Mouse (Mus musculus) intestine, embryonic 16.5 days (tissue): ENCODE measurements at regions not wholly inside any gene's neighbourhood (a gene's known extent, or its start where the extent isn't known, plus 50 kb on each side); places are given as distances from the start of the nearest gene placed in this dataset.

Experiments used
- ATAC-seq: fragments of 200-750 bp; cut with Nextera tagmentation; 2 replicates; pipeline ENCODE4 v1.8.0; 2017; ENCODE audit warnings: moderate TSS enrichment, moderate library complexity
- H3K27ac ChIP-seq: fragments of 300-500 bp; sonication (generic); 2 replicates; pipeline ENCODE4 v1.5.1; 2014; ENCODE audit warnings: mild to moderate bottlenecking, low read length
- H3K27me3 ChIP-seq: fragments of 300-500 bp; sonication (generic); replicated peaks from 2 replicates; pipeline ENCODE4 v1.6.1; 2014; ENCODE audit warnings: low read length, control low read depth, mixed read lengths; ENCODE audit not compliant: control insufficient read depth, insufficient read depth
- H3K36me3 ChIP-seq: fragments of 300-500 bp; sonication (generic); 2 replicates; pipeline ENCODE4 v1.6.1; 2014; ENCODE audit warnings: low read length, control low read depth; ENCODE audit not compliant: control insufficient read depth, insufficient read depth
- H3K4me1 ChIP-seq: fragments of 300-500 bp; sonication (generic); 2 replicates; pipeline ENCODE4 v1.6.1; 2014; ENCODE audit warnings: low read length, control low read depth, mixed read lengths; ENCODE audit not compliant: control insufficient read depth, insufficient read depth
- H3K4me2 ChIP-seq: fragments of 300-500 bp; sonication (generic); 2 replicates; pipeline ENCODE4 v1.6.1; 2014; ENCODE audit warnings: low read depth, low read length, control low read depth
- H3K4me3 ChIP-seq: fragments of 300-500 bp; sonication (generic); 2 replicates; pipeline ENCODE4 v1.5.1; 2014; ENCODE audit warnings: mild to moderate bottlenecking, low read length
- H3K9ac ChIP-seq: fragments of 300-500 bp; sonication (generic); 2 replicates; pipeline ENCODE4 v1.6.1; 2014; ENCODE audit warnings: low read depth, low read length
- H3K9me3 ChIP-seq: fragments of 300-500 bp; sonication (generic); 2 replicates; pipeline ENCODE4 v1.6.1; 2016; ENCODE audit warnings: low read length, control low read depth; ENCODE audit not compliant: control insufficient read depth
- WGBS: fragments of 180-500 bp; shearing (Covaris S2); extraction: QIAGEN DNeasy Blood & Tissue Kit; methylation state at CpG from one replicate; pipeline ENCODE4 v1.1.7; 2014; 5-methylcytosine and 5-hydroxymethylcytosine counted together

- ATAC-seq = no peak
- Histone ChIP-seq H3K4me2 (no peak overlapping the region), H3K36me3 (no peaks in the 10 kb centered on the region), H3K9me3 (no peaks in the 10 kb centered on the region), H3K27ac (no peak overlapping the region), H3K9ac (no peak overlapping the region), H3K4me3 (no peak overlapping the region), H3K27me3 (no peaks in the 10 kb centered on the region), H3K4me1 (no peaks in the 10 kb centered on the region)
- WGBS = 88% methylated on average over 5 of the region's 5 CpGs
These were observed 54.5 kb upstream of the Meis1 start for GRCm38 (mm10) chr11:19073265-19073664.

- Histone ChIP-seq H3K4me2 (no peak overlapping the region), H3K9me3 (no peaks in the 10 kb centered on the region), H3K27me3 (no peaks in the 10 kb centered on the region), H3K36me3 (no peaks in the 10 kb centered on the region), H3K9ac (no peak overlapping the region), H3K4me3 (no peak overlapping the region), H3K4me1 (no peaks in the 10 kb centered on the region), H3K27ac (no peak overlapping the region)
- no peak for ATAC-seq
- WGBS = 61% methylated on average over 11 of the region's 11 CpGs
These were observed 55.2 kb upstream of the Meis1 start for GRCm38 (mm10) chr11:19073887-19074564.

GRCm38 (mm10) chr11:19091101-19091857 lies 72.5 kb upstream of the Meis1 start:
- WGBS = 82% methylated on average over 15 of the region's 15 CpGs
- H3K27me3 ChIP-seq = no peaks in the 10 kb centered on the region
- no peak overlapping the region for H3K4me3 ChIP-seq
- no peak overlapping the region for H3K4me2 ChIP-seq
- no peak overlapping the region for H3K9ac ChIP-seq
- H3K4me1 ChIP-seq = no peaks in the 10 kb centered on the region
- H3K27ac ChIP-seq = no peak overlapping the region
- no peaks in the 10 kb centered on the region for H3K9me3 ChIP-seq
- no peak for ATAC-seq
- no peaks in the 10 kb centered on the region for H3K36me3 ChIP-seq

GRCm38 (mm10) chr11:19092967-19093745 lies 74.4 kb upstream of the Meis1 start:
- H3K27ac ChIP-seq = no peak overlapping the region
- no peaks in the 10 kb centered on the region for H3K36me3 ChIP-seq
- no peak for ATAC-seq
- H3K4me2 ChIP-seq = no peak overlapping the region
- H3K9ac ChIP-seq = no peak overlapping the region
- H3K4me1 ChIP-seq = no peaks in the 10 kb centered on the region
- H3K27me3 ChIP-seq = no peaks in the 10 kb centered on the region
- H3K9me3 ChIP-seq = no peaks in the 10 kb centered on the region
- 80% methylated on average over 9 of the region's 9 CpGs for WGBS
- no peak overlapping the region for H3K4me3 ChIP-seq

- ATAC-seq = no peak
- no peaks in the 10 kb centered on the region for H3K9me3 ChIP-seq
- no peaks in the 10 kb centered on the region for H3K36me3 ChIP-seq
- H3K4me1 ChIP-seq = no peaks in the 10 kb centered on the region
- no peak overlapping the region for H3K27ac ChIP-seq
- H3K4me2 ChIP-seq = no peak overlapping the region
- 75% methylated on average over 4 of the region's 4 CpGs for WGBS
- no peak overlapping the region for H3K9ac ChIP-seq
- no peak overlapping the region for H3K4me3 ChIP-seq
- no peaks in the 10 kb centered on the region for H3K27me3 ChIP-seq
These were observed 75.0 kb upstream of the Meis1 start for GRCm38 (mm10) chr11:19093749-19094148.

GRCm38 (mm10) chr11:19094183-19094582 lies 75.4 kb upstream of the Meis1 start:
- 84% methylated on average over 14 of the region's 14 CpGs for WGBS
- H3K4me2 ChIP-seq = no peak overlapping the region
- no peaks in the 10 kb centered on the region for H3K9me3 ChIP-seq
- H3K9ac ChIP-seq = no peak overlapping the region
- no peaks in the 10 kb centered on the region for H3K4me1 ChIP-seq
- H3K27ac ChIP-seq = no peak overlapping the region
- H3K4me3 ChIP-seq = no peak overlapping the region
- H3K36me3 ChIP-seq = no peaks in the 10 kb centered on the region
- ATAC-seq = no peak
- H3K27me3 ChIP-seq = no peaks in the 10 kb centered on the region

- no peaks in the 10 kb centered on the region for H3K9me3 ChIP-seq
- ATAC-seq = no peak
These were observed 84.3 kb upstream of the Meis1 start for GRCm38 (mm10) chr11:19102981-19103568.

GRCm38 (mm10) chr11:19107180-19107579 lies 88.4 kb upstream of the Meis1 start:
- WGBS = 82% methylated on average over 6 of the region's 6 CpGs
- no peak overlapping the region for H3K4me2 ChIP-seq
- no peak for ATAC-seq
- no peaks in the 10 kb centered on the region for H3K27me3 ChIP-seq
- H3K9ac ChIP-seq = no peak overlapping the region
- no peaks in the 10 kb centered on the region for H3K9me3 ChIP-seq
- no peak overlapping the region for H3K27ac ChIP-seq
- H3K36me3 ChIP-seq = no peaks in the 10 kb centered on the region
- H3K4me1 ChIP-seq = no peaks in the 10 kb centered on the region
- no peak overlapping the region for H3K4me3 ChIP-seq

More at GRCm38 (mm10) chr11:19102981-19103568, 84.3 kb upstream of the Meis1 start:
- no peaks in the 10 kb centered on the region for H3K36me3 ChIP-seq
- no peak overlapping the region for H3K4me2 ChIP-seq
- H3K9ac ChIP-seq = no peak overlapping the region
- no peak overlapping the region for H3K27ac ChIP-seq
- H3K4me3 ChIP-seq = no peak overlapping the region
- 56% methylated on average over 7 of the region's 7 CpGs for WGBS
- no peaks in the 10 kb centered on the region for H3K4me1 ChIP-seq
- no peaks in the 10 kb centered on the region for H3K27me3 ChIP-seq

- 80% methylated on average over 4 of the region's 4 CpGs for WGBS
- ATAC-seq = no peak
- no peak overlapping the region for H3K4me2 ChIP-seq
These were observed 90.3 kb upstream of the Meis1 start for GRCm38 (mm10) chr11:19109055-19109454.

More at GRCm38 (mm10) chr11:19109055-19109454, 90.3 kb upstream of the Meis1 start:
- H3K27ac ChIP-seq = no peak overlapping the region
- no peak overlapping the region for H3K9ac ChIP-seq
- H3K4me1 ChIP-seq = no peaks in the 10 kb centered on the region
- no peaks in the 10 kb centered on the region for H3K9me3 ChIP-seq
- no peak overlapping the region for H3K4me3 ChIP-seq
- no peaks in the 10 kb centered on the region for H3K27me3 ChIP-seq
- no peaks in the 10 kb centered on the region for H3K36me3 ChIP-seq
